Mouse (Mus musculus) liver, embryonic 15.5 days (tissue): ENCODE measurements around the gene Nol3. TPM values are rescaled to one million over a fixed set of nuclear protein-coding genes. Genes with fewer than 3 reads are reported as not detected.

Experiments
- ATAC-seq: fragments of 200-750 bp; cut with Nextera tagmentation; 2 replicates; pipeline ENCODE4 v1.8.0; 2017; ENCODE audit warnings: moderate number of reproducible peaks, mild to moderate bottlenecking, moderate library complexity; ENCODE audit not compliant: insufficient read depth
- H3K27ac ChIP-seq: fragments of 300-500 bp; sonication (generic); replicated peaks from 2 replicates; pipeline ENCODE4 v1.5.1; 2015; ENCODE audit warnings: mild to moderate bottlenecking, inconsistent platforms
- H3K27me3 ChIP-seq: fragments of 300-500 bp; sonication (generic); 2 replicates; pipeline ENCODE4 v1.6.1; 2015; ENCODE audit warnings: mild to moderate bottlenecking, inconsistent platforms
- H3K36me3 ChIP-seq: fragments of 300-500 bp; sonication (generic); replicated peaks from 2 replicates; pipeline ENCODE4 v1.6.1; 2015; ENCODE audit warnings: moderate library complexity, mild to moderate bottlenecking, inconsistent platforms
- H3K4me1 ChIP-seq: fragments of 300-500 bp; sonication (generic); replicated peaks from 2 replicates; pipeline ENCODE4 v1.6.1; 2015; ENCODE audit warnings: inconsistent platforms
- H3K4me2 ChIP-seq: fragments of 300-500 bp; sonication (generic); 2 replicates; pipeline ENCODE4 v1.6.1; 2015; ENCODE audit warnings: moderate library complexity, mild to moderate bottlenecking, inconsistent platforms
- H3K4me3 ChIP-seq: fragments of 300-500 bp; sonication (generic); replicated peaks from 2 replicates; pipeline ENCODE4 v1.5.1; 2015; ENCODE audit warnings: mild to moderate bottlenecking, inconsistent platforms
- H3K9ac ChIP-seq: fragments of 300-500 bp; sonication (generic); 2 replicates; pipeline ENCODE4 v1.6.1; 2015; ENCODE audit warnings: moderate library complexity, mild to moderate bottlenecking, inconsistent platforms
- H3K9me3 ChIP-seq: fragments of 300-500 bp; sonication (generic); replicated peaks from 2 replicates; pipeline ENCODE4 v1.6.1; 2016; ENCODE audit warnings: inconsistent platforms
- WGBS: fragments of 180-500 bp; shearing (Covaris S2); methylation state at CpG from one replicate; pipeline ENCODE4 v1.1.7; 2015; ENCODE audit warnings: mixed read lengths; ENCODE audit not compliant: insufficient replicate concordance; 5-methylcytosine and 5-hydroxymethylcytosine counted together
- polyA plus RNA-seq: library from polyadenylated mRNA; unstranded; fragments of >200 nt; fragmentation: Nextera tagmentation; extraction: Ambion mirVana; gene quantifications from 2 replicates; pipeline ENCODE4 v1.2.1, GENCODE M21; 2015

Gene Nol3
- polyA plus RNA-seq, 1 experiment from 2014 or later: 0.30 TPM

GRCm38 (mm10) chr8:105278911-105279334 is 3.0 kb downstream of the Nol3 start:
- ATAC-seq: peak; percentile 61
- H3K4me2 ChIP-seq: peak overlapping the region; percentile 57
- peaks cover 98% of the 10 kb centered on the region for H3K27me3 ChIP-seq
- H3K4me1 ChIP-seq: peaks cover 35% of the 10 kb centered on the region
- no peak overlapping the region for H3K9ac ChIP-seq
- WGBS: 1% methylated on average over 28 of the region's 28 CpGs
- peak overlapping the region; percentile 24 for H3K4me3 ChIP-seq
- no peak overlapping the region for H3K27ac ChIP-seq
- H3K9me3 ChIP-seq: no peaks in the 10 kb centered on the region
- no peaks in the 10 kb centered on the region for H3K36me3 ChIP-seq

GRCm38 (mm10) chr8:105280567-105280966 is 4.6 kb downstream of the Nol3 start:
- H3K27ac ChIP-seq: no peak overlapping the region
- no peaks in the 10 kb centered on the region for H3K9me3 ChIP-seq
- WGBS: 40% methylated on average over 3 of the region's 3 CpGs
- H3K4me2 ChIP-seq: no peak overlapping the region
- no peak overlapping the region for H3K4me3 ChIP-seq
- H3K36me3 ChIP-seq: no peaks in the 10 kb centered on the region
- peaks cover 35% of the 10 kb centered on the region for H3K4me1 ChIP-seq
- ATAC-seq: no peak
- H3K9ac ChIP-seq: no peak overlapping the region
- H3K27me3 ChIP-seq: peaks cover 94% of the 10 kb centered on the region

- Histone ChIP-seq H3K4me3 (no peak overlapping the region), H3K9ac (no peak overlapping the region), H3K27ac (no peak overlapping the region), H3K4me2 (no peak overlapping the region), H3K36me3 (no peaks in the 10 kb centered on the region), H3K27me3 (peaks cover 94% of the 10 kb centered on the region), H3K9me3 (no peaks in the 10 kb centered on the region), H3K4me1 (peaks cover 26% of the 10 kb centered on the region)
- WGBS: 79% methylated on average over 12 of the region's 12 CpGs
- no peak for ATAC-seq
Observed at GRCm38 (mm10) chr8:105281821-105282220, 5.9 kb downstream of the Nol3 start.

DNA sequence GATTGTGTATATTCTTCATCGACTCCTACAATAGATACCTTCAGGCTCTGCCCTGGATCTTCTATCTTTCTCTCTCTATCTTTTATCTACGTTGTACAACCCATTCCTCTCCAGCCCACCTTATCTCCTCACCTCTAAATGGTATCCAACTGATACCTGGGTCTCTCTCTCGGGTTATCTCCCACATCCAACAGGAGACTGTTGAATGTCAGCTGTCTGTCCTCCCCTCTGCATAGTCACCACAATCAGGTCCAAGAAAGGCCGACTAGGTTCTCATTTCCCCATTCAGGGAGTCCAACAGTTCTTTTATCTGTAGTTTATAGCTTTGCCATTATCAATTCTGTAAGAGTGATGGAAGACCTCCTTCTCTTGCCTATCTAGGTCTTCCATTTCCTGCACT is 6.3 kb downstream of the Nol3 start:
- Histone ChIP-seq H3K9ac (no peak overlapping the region), H3K9me3 (no peaks in the 10 kb centered on the region), H3K4me3 (no peak overlapping the region), H3K36me3 (no peaks in the 10 kb centered on the region), H3K27me3 (peaks cover 94% of the 10 kb centered on the region), H3K27ac (no peak overlapping the region), H3K4me1 (peaks cover 26% of the 10 kb centered on the region), H3K4me2 (no peak overlapping the region)
- WGBS: 32% methylated on average over 4 of the region's 4 CpGs
- ATAC-seq: no peak

DNA sequence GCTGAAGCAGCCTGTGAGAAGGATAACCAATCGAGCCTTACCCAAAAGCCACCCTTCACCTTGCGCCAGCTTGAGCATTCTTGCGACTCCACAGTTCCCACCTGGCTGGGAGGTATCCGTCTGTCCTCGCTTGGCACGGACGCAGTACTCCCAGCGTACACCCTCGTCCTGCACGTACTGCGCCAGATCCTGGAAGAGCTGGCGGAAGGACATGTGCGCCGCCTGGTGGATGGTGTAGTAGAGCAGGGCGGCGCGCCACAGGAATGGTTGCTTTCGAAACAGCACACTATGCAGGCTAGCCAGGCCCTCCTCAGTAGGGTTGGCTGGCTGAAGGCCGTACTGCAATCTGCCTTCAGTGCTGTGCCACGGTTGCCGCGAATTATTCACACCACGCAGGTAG is 7.1 kb downstream of the Nol3 start:
- Histone ChIP-seq H3K27ac (no peak overlapping the region), H3K9ac (no peak overlapping the region), H3K4me1 (peaks cover 25% of the 10 kb centered on the region), H3K4me2 (peak overlapping the region; percentile 42), H3K9me3 (no peaks in the 10 kb centered on the region), H3K4me3 (0 out of 2 replicates have a peak overlapping the region, but pooled peaks have one; percentile 3), H3K36me3 (no peaks in the 10 kb centered on the region), H3K27me3 (peaks cover 89% of the 10 kb centered on the region)
- WGBS: 30% methylated on average over 23 of the region's 23 CpGs
- ATAC-seq: peak; percentile 69

- Histone ChIP-seq H3K9ac (no peak overlapping the region), H3K36me3 (no peaks in the 10 kb centered on the region), H3K27ac (no peak overlapping the region), H3K27me3 (peaks cover 85% of the 10 kb centered on the region), H3K9me3 (no peaks in the 10 kb centered on the region), H3K4me2 (no peak overlapping the region), H3K4me3 (no peak overlapping the region), H3K4me1 (peaks cover 36% of the 10 kb centered on the region)
- WGBS: 58% methylated on average over 12 of the region's 12 CpGs
- ATAC-seq: no peak
Observed at GRCm38 (mm10) chr8:105285514-105285913, 9.6 kb downstream of the Nol3 start.

GRCm38 (mm10) chr8:105286907-105287306 is 11.0 kb downstream of the Nol3 start:
- Histone ChIP-seq H3K27me3 (peaks cover 77% of the 10 kb centered on the region), H3K4me2 (no peak overlapping the region), H3K27ac (no peak overlapping the region), H3K4me1 (peaks cover 44% of the 10 kb centered on the region), H3K9me3 (no peaks in the 10 kb centered on the region), H3K4me3 (no peak overlapping the region), H3K9ac (no peak overlapping the region), H3K36me3 (no peaks in the 10 kb centered on the region)
- whole genome bisulfite sequencing: 73% methylated on average over 4 of the region's 4 CpGs
- ATAC-seq: no peak

DNA sequence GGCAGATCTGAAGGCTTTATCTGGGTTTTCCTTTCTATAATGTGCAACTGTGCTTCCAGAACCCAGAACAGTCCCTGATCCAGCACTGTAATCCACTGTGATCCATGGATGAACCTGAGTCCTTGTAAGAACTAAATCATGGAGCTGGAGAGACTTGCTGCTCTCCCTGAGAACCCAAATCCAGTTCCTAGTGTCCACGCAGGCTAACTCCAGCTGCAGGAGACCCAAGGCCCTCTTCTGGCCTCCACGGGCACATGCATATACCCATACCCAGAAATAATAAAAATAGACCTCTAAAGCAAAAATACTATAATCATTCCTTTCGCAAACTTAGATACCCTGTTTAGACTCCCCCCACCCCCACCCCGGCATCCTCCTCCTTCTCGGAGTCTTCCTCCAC is 12.3 kb downstream of the Nol3 start:
- peaks cover 64% of the 10 kb centered on the region for H3K27me3 ChIP-seq
- H3K27ac ChIP-seq: no peak overlapping the region
- H3K4me1 ChIP-seq: peaks cover 35% of the 10 kb centered on the region
- H3K9me3 ChIP-seq: no peaks in the 10 kb centered on the region
- H3K9ac ChIP-seq: no peak overlapping the region
- H3K4me2 ChIP-seq: no peak overlapping the region
- H3K4me3 ChIP-seq: no peak overlapping the region
- ATAC-seq: no peak
- 81% methylated on average over 5 of the region's 5 CpGs for WGBS
- no peaks in the 10 kb centered on the region for H3K36me3 ChIP-seq

DNA sequence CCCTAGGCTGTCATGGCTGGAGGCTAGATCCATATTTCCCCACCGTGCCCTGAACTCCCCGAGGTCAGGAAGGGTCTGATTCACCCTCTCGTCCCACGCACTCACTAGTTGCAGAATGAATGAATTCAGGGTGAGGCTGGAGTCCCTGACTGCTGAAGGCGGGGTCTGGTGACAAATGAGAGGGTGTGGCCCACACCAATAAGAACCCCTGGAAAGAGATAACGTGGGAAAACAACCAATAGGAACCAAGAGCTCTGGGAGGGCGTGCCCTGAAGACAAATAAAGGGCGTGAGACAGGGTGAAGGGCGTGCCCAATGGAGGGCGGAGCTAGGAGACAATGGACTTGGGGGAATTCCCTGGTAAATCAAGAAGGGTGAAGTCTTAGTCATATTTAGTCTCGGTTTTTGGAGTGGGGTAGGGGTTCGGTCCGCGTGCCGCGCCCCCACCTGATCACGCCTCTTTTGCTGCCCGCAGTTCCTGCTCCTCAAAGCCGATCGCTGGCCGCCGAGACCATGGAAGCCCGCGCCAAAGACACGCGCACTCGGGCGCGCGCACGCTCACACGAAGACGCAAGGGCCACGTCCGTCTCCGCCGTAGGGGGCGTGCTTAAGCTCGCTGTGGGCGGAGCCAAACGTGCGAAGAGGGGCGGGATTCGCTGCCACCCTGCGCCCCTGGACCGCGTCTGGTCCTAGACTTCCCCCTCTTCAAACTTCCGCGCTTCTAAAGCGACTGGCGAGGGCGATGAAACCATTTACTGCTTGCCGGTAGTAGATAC is 13.2 kb downstream of the Nol3 start:
- Histone ChIP-seq H3K9me3 (no peaks in the 10 kb centered on the region), H3K4me3 (peak overlapping the region; percentile 54), H3K27me3 (peaks cover 57% of the 10 kb centered on the region), H3K4me1 (peaks cover 33% of the 10 kb centered on the region), H3K36me3 (no peaks in the 10 kb centered on the region), H3K27ac (no peak overlapping the region; the same call in 1 of the 2 replicates), H3K9ac (peak overlapping the region; percentile 7; the same call in 1 of the 2 replicates), H3K4me2 (peak overlapping the region; percentile 82)
- WGBS: under 1% methylated on average over 53 of the region's 53 CpGs
- peak; percentile 79 for ATAC-seq

- 4% methylated on average over 43 of the region's 43 CpGs for WGBS
- H3K9me3 ChIP-seq: no peaks in the 10 kb centered on the region
- peaks cover 53% of the 10 kb centered on the region for H3K27me3 ChIP-seq
- H3K27ac ChIP-seq: no peak within 1 kb of the TSS; the same call in 1 of the 2 replicates
- H3K4me3 ChIP-seq: peak within 1 kb of the TSS; percentile 54
- H3K4me2 ChIP-seq: peak within 1 kb of the TSS; percentile 82
- H3K9ac ChIP-seq: peak within 1 kb of the TSS; percentile 7; the same call in 1 of the 2 replicates
- H3K36me3 ChIP-seq: no peaks in the 10 kb centered on the region
- H3K4me1 ChIP-seq: peaks cover 33% of the 10 kb centered on the region
- peak; percentile 8 for ATAC-seq
Observed at GRCm38 (mm10) chr8:105289805-105290460, 14.0 kb downstream of the Nol3 start, which contains the start of gene 4931428F04Rik. TSS of gene 4931428F04Rik (minus strand) at chr8:105289864.

GRCm38 (mm10) chr8:105290554-105291314 is 14.8 kb downstream of the Nol3 start:
- no peaks in the 10 kb centered on the region for H3K9me3 ChIP-seq
- no peak for ATAC-seq

More at GRCm38 (mm10) chr8:105290554-105291314, 14.8 kb downstream of the Nol3 start:
- Histone ChIP-seq H3K27me3 (peaks cover 48% of the 10 kb centered on the region), H3K4me1 (peaks cover 39% of the 10 kb centered on the region), H3K27ac (no peak overlapping the region), H3K36me3 (no peaks in the 10 kb centered on the region), H3K4me2 (peak overlapping the region; percentile 82), H3K4me3 (no peak overlapping the region), H3K9ac (no peak overlapping the region)
- 15% methylated on average over 31 of the region's 31 CpGs for WGBS
